Mouse (Mus musculus) Patski (cell line): ENCODE measurements around the gene Rab3b. TPM values are rescaled to one million over a fixed set of nuclear protein-coding genes. Genes with fewer than 3 reads are reported as not detected.

Source experiments
- ATAC-seq: fragments of 100-300 bp; one replicate; pipeline ENCODE4 v1.8.0; 2021
- CTCF ChIA-PET: fragments of 350-600 bp; sonication (Branson Sonifier 250); formaldehyde crosslinking; loops from one replicate; lab custom pipeline; 2022; ENCODE audit warnings: inconsistent platforms; lab: Charles Lee
- POLR2A ChIA-PET: fragments of 350-600 bp; sonication (Branson Sonifier 250); formaldehyde crosslinking; loops from one replicate; lab custom pipeline; 2022; ENCODE audit warnings: antibody characterized with exemption, inconsistent platforms; lab: Charles Lee
- DNase-seq: peaks from one replicate; pipeline ENCODE4 v3.0.0-alpha.2; 2011; ENCODE audit warnings: low read depth, low spot score
- H3K27me3 ChIP-seq: fragments of 371-371 bp; one replicate; pipeline ENCODE4 v1.5.1; 2021
- CTCF ChIP-seq: fragments of 100-300 bp; IDR thresholded peaks from one replicate; pipeline ENCODE4 v1.5.1; 2021
- in situ Hi-C: fragments of 300-500 bp; cut with MboI; formaldehyde crosslinking; loops from 3 replicates; pipeline ENCODE4 v1.11.1; 2018; ENCODE audit warnings: low pct_unique_long_range_greater_than_20kb, mixed read lengths
- polyA plus RNA-seq: library from polyadenylated mRNA; unstranded; gene quantifications from one replicate; pipeline ENCODE4 v1.2.3, GENCODE M21; 2021

Rab3b gene
- polyA plus RNA-seq, result 0.13 TPM

- no peak for TF ChIP-seq CTCF
- ChIA-PET POLR2A (no interaction called here), CTCF (no interaction called here)
- DNase-seq (no peak), ATAC-seq (no peak)
- in situ Hi-C loops, result no loop called here
- no peaks in the 10 kb centered on the region for H3K27me3 ChIP-seq
Observed at GRCm38 (mm10) chr4:108878963-108879822, at the start of gene Rab3b. Gene Rab3b, plus strand, starts transcription at chr4:108879063.

GRCm38 (mm10) chr4:108830698-108831097, 48.2 kb upstream of the Rab3b start:
- no peaks in the 10 kb centered on the region for H3K27me3 ChIP-seq
- ChIA-PET CTCF (interaction anchor here (0.8 to 1.0 kb wide), 2 partner anchors 24 to 134 kb away, joined by 3 to 4 read pairs; no protein-coding TSS in a partner anchor), POLR2A (no interaction called here)
- in situ Hi-C loops, result no loop called here
- ATAC-seq, result no peak
- DNase-seq, result no peak
- TF ChIP-seq CTCF, result no peak

GRCm38 (mm10) chr4:108832916-108833827, 45.7 kb upstream of the Rab3b start, which contains the start of gene Btf3l4:
Gene Btf3l4, minus strand, starts transcription at chr4:108833614.
- in situ Hi-C loops, result no loop called here
- ChIA-PET POLR2A (interaction anchor here (0.6 to 1.4 kb wide), 2 partner anchors 13 to 806 kb away, joined by 3 to 4 read pairs; no protein-coding TSS in a partner anchor), CTCF (no interaction called here)
- ATAC-seq, result peak; percentile 83
- no peaks in the 10 kb centered on the region for H3K27me3 ChIP-seq
- no peak for TF ChIP-seq CTCF
- DNase-seq, result no peak

GRCm38 (mm10) chr4:108833828-108834114, 45.1 kb upstream of the Rab3b start:
- no peak for TF ChIP-seq CTCF
- POLR2A ChIA-PET, result interaction anchor here (0.6 to 1.4 kb wide), 3 partner anchors 12 to 807 kb away, joined by 3 to 4 read pairs (median 3); partner anchors contain the start of gene Kti12
- H3K27me3 ChIP-seq, result no peaks in the 10 kb centered on the region
- DNase-seq (no peak), ATAC-seq (no peak)
- CTCF ChIA-PET, result no interaction called here
- in situ Hi-C loops, result no loop called here

- in situ Hi-C loops, result no loop called here
- DNase-seq (no peak), ATAC-seq (peak; percentile 58)
- ChIA-PET CTCF (no interaction called here), POLR2A (interaction anchor here (0.6 to 0.8 kb wide), 3 partner anchors 13 to 808 kb away, joined by 3 read pairs; partner anchors contain the start of gene Kti12)
- H3K27me3 ChIP-seq, result no peaks in the 10 kb centered on the region
- no peak for TF ChIP-seq CTCF
Observed at GRCm38 (mm10) chr4:108834115-108834970, 44.5 kb upstream of the Rab3b start, which contains the start of gene Txndc12. Gene Txndc12, plus strand, starts transcription at chr4:108834601.

GRCm38 (mm10) chr4:108834971-108835311, 43.9 kb upstream of the Rab3b start:
- ChIA-PET POLR2A (interaction anchor here (0.7 to 1.0 kb wide), 2 partner anchors 13 to 60 kb away, joined by 3 read pairs; partner anchors contain the start of gene A730015C16Rik), CTCF (no interaction called here)
- in situ Hi-C loops, result no loop called here
- H3K27me3 ChIP-seq, result no peaks in the 10 kb centered on the region
- TF ChIP-seq CTCF, result no peak
- DNase-seq, result no peak
- ATAC-seq, result no peak

GRCm38 (mm10) chr4:108835496-108835895, 43.4 kb upstream of the Rab3b start:
- no peak for TF ChIP-seq CTCF
- in situ Hi-C loops, result no loop called here
- no peaks in the 10 kb centered on the region for H3K27me3 ChIP-seq
- CTCF ChIA-PET, result no interaction called here
- POLR2A ChIA-PET, result interaction anchor here (1.0 kb wide), 1 partner anchor 13 kb away, joined by 3 read pairs; the partner anchor contains the start of gene A730015C16Rik
- ATAC-seq (no peak), DNase-seq (no peak)

GRCm38 (mm10) chr4:108838031-108838430, 40.8 kb upstream of the Rab3b start:
- POLR2A ChIA-PET, result interaction anchor here (0.9 kb wide), 1 partner anchor 9 kb away, joined by 4 read pairs; no protein-coding TSS in a partner anchor
- H3K27me3 ChIP-seq, result no peaks in the 10 kb centered on the region
- CTCF ChIA-PET, result interaction anchor here (1.5 kb wide), 1 partner anchor 10 kb away, joined by 3 read pairs; the partner anchor contains the start of genes A730015C16Rik and Kti12
- ATAC-seq, result no peak
- TF ChIP-seq CTCF, result no peak
- in situ Hi-C loops, result no loop called here
- DNase-seq, result no peak

GRCm38 (mm10) chr4:108841920-108842578, 36.8 kb upstream of the Rab3b start:
- CTCF ChIA-PET, result no interaction called here
- no peak for DNase-seq
- in situ Hi-C loops, result no loop called here
- no peak for TF ChIP-seq CTCF
- no peaks in the 10 kb centered on the region for H3K27me3 ChIP-seq
- POLR2A ChIA-PET, result no interaction called here
- no peak for ATAC-seq
